Mouse (Mus musculus): ENCODE measurements around the gene Kpna1. TPM values are rescaled to one million over a fixed set of nuclear protein-coding genes. Genes with fewer than 3 reads are reported as not detected.
"Not testable (repeated sequence)": the region's sequence is repeated elsewhere in the genome, so short reads cannot be mapped to it uniquely, and the experiment has no call there.

The Kpna1 gene
- total RNA-seq (2021): 10 to 100 TPM; 50.6 to 55.9 TPM
- long read RNA-seq, experiment 1, full-length matches to known transcripts: 24 of 31 reads
- long read RNA-seq, experiment 1, partial matches to known transcripts: 2 of 31 reads
- long read RNA-seq, experiment 1, other reads (novel, unspliced or antisense): 5 of 31 reads
- long read RNA-seq, experiment 2, full-length matches to known transcripts: 15 of 18 reads
- long read RNA-seq, experiment 2, partial matches to known transcripts: 2 of 18 reads
- long read RNA-seq, experiment 2, other reads (novel, unspliced or antisense): 1 of 18 reads

- DNase-seq: not testable (repeated sequence)
Measured at GRCm38 (mm10) chr16:35978450-35978849, at the start of gene Kpna1. Gene Kpna1, plus strand, starts transcription at chr16:35978750.

- DNase-seq: peak; percentile 37
Measured at GRCm38 (mm10) chr16:35932179-35933055, 46.1 kb upstream of the Kpna1 start.

- no peak for DNase-seq
Measured at GRCm38 (mm10) chr16:35933181-35933580, 45.4 kb upstream of the Kpna1 start.

GRCm38 (mm10) chr16:35938211-35939151 is 40.1 kb upstream of the Kpna1 start, which contains the start of the genes Parp9 and Dtx3l:
Gene Parp9, plus strand, starts transcription at chr16:35938470.
Gene Dtx3l, minus strand, starts transcription at chr16:35939151.
- DNase-seq: peak; percentile 76

GRCm38 (mm10) chr16:35939261-35939660 is 39.3 kb upstream of the Kpna1 start:
- no peak for DNase-seq

GRCm38 (mm10) chr16:35939690-35940089 is 38.9 kb upstream of the Kpna1 start:
- DNase-seq: peak; percentile 90

GRCm38 (mm10) chr16:35941382-35941781 is 37.2 kb upstream of the Kpna1 start:
- DNase-seq: peak; percentile 45

- peak; percentile 28 for DNase-seq
Measured at GRCm38 (mm10) chr16:35949264-35949663, 29.3 kb upstream of the Kpna1 start.

- DNase-seq: no peak
Measured at GRCm38 (mm10) chr16:35951216-35951615, 27.3 kb upstream of the Kpna1 start.

GRCm38 (mm10) chr16:35952628-35953130 is 25.9 kb upstream of the Kpna1 start:
- DNase-seq: no peak

GRCm38 (mm10) chr16:35965991-35966390 is 12.6 kb upstream of the Kpna1 start:
- not testable (repeated sequence) for DNase-seq

GRCm38 (mm10) chr16:35966411-35967115 is 12.0 kb upstream of the Kpna1 start:
- no peak for DNase-seq

- no peak for DNase-seq
Measured at GRCm38 (mm10) chr16:35967319-35967718, 11.2 kb upstream of the Kpna1 start.

- no peak for DNase-seq
Measured at GRCm38 (mm10) chr16:35968149-35968548, 10.4 kb upstream of the Kpna1 start.

- DNase-seq: no peak
Measured at GRCm38 (mm10) chr16:35974021-35974420, 4.5 kb upstream of the Kpna1 start.

GRCm38 (mm10) chr16:35981363-35981821 is 2.8 kb downstream of the Kpna1 start:
- peak; percentile 100 for DNase-seq

GRCm38 (mm10) chr16:35982506-35982901 is 4.0 kb downstream of the Kpna1 start:
- no peak for DNase-seq

- DNase-seq: peak; percentile 96
Measured at GRCm38 (mm10) chr16:35982902-35983516, 4.5 kb downstream of the Kpna1 start.

- DNase-seq: peak; percentile 76
Measured at GRCm38 (mm10) chr16:35983517-35984101, 5.1 kb downstream of the Kpna1 start.

- DNase-seq: no peak
Measured at GRCm38 (mm10) chr16:35984471-35984870, 5.9 kb downstream of the Kpna1 start.
